Mouse (Mus musculus) midbrain, embryonic 10.5 days (tissue): ENCODE results near the gene Mc1r. TPM values are rescaled to one million over a fixed set of nuclear protein-coding genes. Genes with fewer than 3 reads are reported as not detected.
"Not testable (repeated sequence)": the region's sequence is repeated elsewhere in the genome, so short reads cannot be mapped to it uniquely, and the experiment has no call there.

Experiments
- DNase-seq: peaks from one replicate; pipeline ENCODE4 v3.0.0-alpha.2; 2017; ENCODE audit warnings: low spot score
- H3K27ac ChIP-seq: fragments of 300-500 bp; sonication (generic); replicated peaks from 2 replicates; pipeline ENCODE4 v1.5.1; 2016; ENCODE audit warnings: mild to moderate bottlenecking
- H3K27me3 ChIP-seq: fragments of 300-500 bp; sonication (generic); 2 replicates; pipeline ENCODE4 v1.6.1; 2016; ENCODE audit warnings: low read depth, mild to moderate bottlenecking; ENCODE audit not compliant: poor library complexity, severe bottlenecking
- H3K36me3 ChIP-seq: fragments of 300-500 bp; sonication (generic); 2 replicates; pipeline ENCODE4 v1.6.1; 2016; ENCODE audit warnings: mild to moderate bottlenecking, moderate library complexity
- H3K4me1 ChIP-seq: fragments of 300-500 bp; sonication (generic); 2 replicates; pipeline ENCODE4 v1.6.1; 2016
- H3K4me3 ChIP-seq: fragments of 300-500 bp; sonication (generic); 2 replicates; pipeline ENCODE4 v1.5.1; 2016; ENCODE audit warnings: mild to moderate bottlenecking, moderate library complexity
- H3K9me3 ChIP-seq: fragments of 300-500 bp; sonication (generic); replicated peaks from 2 replicates; pipeline ENCODE4 v1.6.1; 2016; ENCODE audit warnings: mild to moderate bottlenecking
- whole genome bisulfite sequencing: fragments of 180-500 bp; shearing (Covaris S2); methylation state at CpG from one replicate; pipeline ENCODE4 v1.1.7; 2016; 5-methylcytosine and 5-hydroxymethylcytosine counted together
- polyA plus RNA-seq: library from polyadenylated mRNA; unstranded; fragments of >200 nt; fragmentation: Nextera tagmentation; extraction: Ambion mirVana; gene quantifications from 2 replicates; pipeline ENCODE4 v1.2.1, GENCODE M21; 2016

The Mc1r gene
- polyA plus RNA-seq, 1 experiment from 2014 or later = 0.06 TPM

DNA sequence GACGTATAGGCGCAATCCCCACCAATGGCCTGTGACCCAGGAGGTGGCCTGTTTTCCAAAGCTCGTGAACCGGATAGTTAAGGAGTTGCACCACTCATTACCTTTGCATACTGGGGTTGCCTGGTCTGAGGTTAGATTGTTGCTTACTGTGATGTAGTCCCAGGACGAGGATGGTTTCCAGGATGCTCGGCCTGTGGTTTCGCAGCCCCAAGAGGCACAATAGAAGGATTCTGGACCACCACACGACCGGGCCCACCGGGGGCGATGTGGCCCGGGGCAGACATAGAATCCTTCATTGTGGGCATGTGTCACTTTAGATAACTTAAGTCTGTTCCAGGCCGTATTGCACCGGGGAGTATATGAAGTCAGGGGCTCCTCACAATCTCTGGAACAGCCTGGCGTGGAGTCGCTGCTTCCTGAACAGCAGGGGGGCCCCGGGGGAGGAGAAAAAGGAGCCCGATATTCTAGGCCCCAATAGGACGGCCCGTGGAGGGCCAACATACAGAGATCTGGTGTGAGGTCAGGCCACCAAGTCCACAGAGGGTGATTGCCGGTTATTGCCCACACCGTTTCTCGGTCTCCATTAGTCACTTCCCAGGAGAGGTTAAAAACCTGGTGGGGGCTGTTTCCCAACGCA lies 20.9 kb downstream of the Mc1r start:
- Histone ChIP-seq H3K27me3 (no peaks in the 10 kb centered on the region), H3K4me3 (no peak overlapping the region), H3K9me3 (peaks cover 64% of the 10 kb centered on the region), H3K27ac (no peak overlapping the region), H3K36me3 (no peaks in the 10 kb centered on the region), H3K4me1 (no peaks in the 10 kb centered on the region)
- 96% methylated on average over 24 of the region's 24 CpGs for WGBS
- DNase-seq = no peak

DNA sequence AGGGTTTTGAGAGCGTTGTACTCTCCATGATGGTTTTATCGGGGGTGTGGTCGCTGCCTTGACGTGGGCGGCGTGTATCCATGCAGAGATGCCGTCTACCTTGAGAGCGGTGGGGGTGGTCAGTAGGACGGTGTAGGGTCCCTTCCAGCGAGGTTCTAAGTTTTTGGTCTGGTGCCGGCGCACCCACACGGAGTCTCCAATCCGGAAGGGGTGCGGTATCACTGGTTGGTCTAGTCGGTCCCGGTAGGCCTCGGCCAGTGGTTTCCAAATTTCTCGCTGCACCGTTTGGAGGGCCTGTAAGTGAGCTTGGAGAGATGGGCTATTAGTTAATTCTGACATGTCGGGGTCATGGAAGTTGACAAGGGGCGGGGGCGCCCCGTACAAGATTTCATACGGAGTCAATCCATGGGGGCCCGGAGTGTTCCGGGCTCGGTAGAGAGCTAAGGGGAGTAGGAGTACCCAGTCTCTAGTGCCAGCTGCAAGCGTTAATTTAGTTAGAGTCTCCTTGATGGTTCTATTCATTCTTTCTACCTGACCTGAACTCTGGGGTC lies 21.5 kb downstream of the Mc1r start:
- WGBS = 96% methylated on average over 29 of the region's 29 CpGs
- no peaks in the 10 kb centered on the region for H3K36me3 ChIP-seq
- peaks cover 71% of the 10 kb centered on the region for H3K9me3 ChIP-seq

DNA sequence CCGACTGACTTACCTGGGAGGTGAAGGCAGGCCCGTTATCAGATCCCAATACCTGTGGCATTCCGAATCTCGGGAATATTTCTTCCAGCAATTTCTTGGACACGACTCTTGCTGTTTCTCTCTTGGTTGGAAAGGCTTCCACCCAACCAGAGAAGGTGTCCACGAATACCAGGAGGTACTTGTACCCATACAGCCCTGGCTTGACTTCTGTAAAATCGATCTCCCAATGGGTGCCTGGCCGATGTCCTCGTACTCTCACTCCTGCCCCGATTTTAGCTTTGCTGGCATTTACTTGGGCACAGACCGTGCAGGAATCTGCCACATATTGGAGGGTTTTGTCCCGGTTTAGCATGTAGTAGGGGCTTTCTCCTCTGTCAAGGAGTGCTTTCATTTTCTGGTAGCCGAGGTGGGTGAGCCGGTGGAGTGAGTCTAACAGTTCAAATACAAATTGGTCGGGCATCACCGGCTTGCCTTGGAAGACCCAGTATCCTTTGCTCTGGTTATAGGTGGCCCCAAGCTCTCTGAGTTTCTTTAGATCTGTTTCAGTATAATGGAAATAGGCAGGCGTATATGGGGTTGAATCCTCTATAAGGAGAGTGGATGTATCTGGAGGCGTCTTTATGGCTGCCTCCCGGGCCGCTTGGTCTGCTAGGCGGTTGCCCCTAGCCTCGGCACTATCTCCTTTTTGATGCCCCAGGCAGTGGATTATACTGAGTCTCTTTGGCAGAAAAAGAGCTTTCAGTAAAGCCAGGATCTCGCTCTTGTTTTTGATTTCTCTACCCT lies 22.2 kb downstream of the Mc1r start:
- Histone ChIP-seq H3K4me1 (no peaks in the 10 kb centered on the region), H3K9me3 (peaks cover 75% of the 10 kb centered on the region), H3K4me3 (no peak overlapping the region), H3K36me3 (no peaks in the 10 kb centered on the region), H3K27ac (no peak overlapping the region), H3K27me3 (no peaks in the 10 kb centered on the region)
- 94% methylated on average over 23 of the region's 23 CpGs for WGBS
- DNase-seq = no peak

More for the DNA sequence above, 21.5 kb downstream of the Mc1r start:
- Histone ChIP-seq H3K4me3 (no peak overlapping the region), H3K27me3 (no peaks in the 10 kb centered on the region), H3K4me1 (no peaks in the 10 kb centered on the region), H3K27ac (no peak overlapping the region)
- no peak for DNase-seq

DNA sequence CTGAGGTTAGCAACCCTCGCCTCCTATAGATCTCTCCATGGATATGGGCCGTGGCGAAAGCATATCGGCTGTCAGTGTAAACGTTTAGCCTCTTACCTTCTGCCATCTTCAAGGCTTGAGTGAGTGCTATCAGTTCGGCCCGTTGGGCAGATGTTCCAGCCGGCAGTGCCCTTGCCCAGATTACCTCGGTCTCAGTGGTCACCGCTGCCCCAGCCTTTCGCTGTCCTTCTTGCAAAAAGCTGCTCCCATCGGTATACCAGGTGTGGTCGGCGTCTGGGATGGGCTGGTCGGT lies 22.8 kb downstream of the Mc1r start:
- H3K9me3 ChIP-seq = peaks cover 79% of the 10 kb centered on the region
- not testable (repeated sequence) for H3K4me3 ChIP-seq, H3K36me3 ChIP-seq, H3K27me3 ChIP-seq, H3K4me1 ChIP-seq, DNase-seq, H3K27ac ChIP-seq
- 93% methylated on average over 15 of the region's 15 CpGs for WGBS

DNA sequence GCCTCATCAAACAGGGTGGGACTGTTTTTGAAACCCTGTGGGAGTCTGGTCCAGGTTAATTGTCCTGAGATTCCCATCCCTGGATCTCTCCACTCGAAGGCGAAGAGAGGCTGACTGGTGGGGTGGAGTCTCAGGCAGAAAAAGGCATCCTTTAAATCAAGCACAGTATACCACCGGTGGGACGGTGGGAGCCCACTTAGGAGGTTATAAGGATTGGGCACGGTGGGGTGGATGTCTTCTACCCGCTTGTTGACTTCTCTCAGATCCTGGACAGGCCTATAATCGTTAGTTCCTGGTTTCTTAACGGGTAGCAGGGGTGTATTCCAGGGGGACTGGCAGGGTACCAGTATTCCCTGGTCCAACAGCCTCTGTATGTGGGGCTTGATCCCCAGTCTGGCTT lies 24.0 kb downstream of the Mc1r start:
- H3K27ac ChIP-seq, H3K27me3 ChIP-seq, H3K4me3 ChIP-seq, H3K4me1 ChIP-seq, H3K36me3 ChIP-seq, DNase-seq: not testable (repeated sequence)
- WGBS = 91% methylated on average over 8 of the region's 8 CpGs
- peaks cover 85% of the 10 kb centered on the region for H3K9me3 ChIP-seq

DNA sequence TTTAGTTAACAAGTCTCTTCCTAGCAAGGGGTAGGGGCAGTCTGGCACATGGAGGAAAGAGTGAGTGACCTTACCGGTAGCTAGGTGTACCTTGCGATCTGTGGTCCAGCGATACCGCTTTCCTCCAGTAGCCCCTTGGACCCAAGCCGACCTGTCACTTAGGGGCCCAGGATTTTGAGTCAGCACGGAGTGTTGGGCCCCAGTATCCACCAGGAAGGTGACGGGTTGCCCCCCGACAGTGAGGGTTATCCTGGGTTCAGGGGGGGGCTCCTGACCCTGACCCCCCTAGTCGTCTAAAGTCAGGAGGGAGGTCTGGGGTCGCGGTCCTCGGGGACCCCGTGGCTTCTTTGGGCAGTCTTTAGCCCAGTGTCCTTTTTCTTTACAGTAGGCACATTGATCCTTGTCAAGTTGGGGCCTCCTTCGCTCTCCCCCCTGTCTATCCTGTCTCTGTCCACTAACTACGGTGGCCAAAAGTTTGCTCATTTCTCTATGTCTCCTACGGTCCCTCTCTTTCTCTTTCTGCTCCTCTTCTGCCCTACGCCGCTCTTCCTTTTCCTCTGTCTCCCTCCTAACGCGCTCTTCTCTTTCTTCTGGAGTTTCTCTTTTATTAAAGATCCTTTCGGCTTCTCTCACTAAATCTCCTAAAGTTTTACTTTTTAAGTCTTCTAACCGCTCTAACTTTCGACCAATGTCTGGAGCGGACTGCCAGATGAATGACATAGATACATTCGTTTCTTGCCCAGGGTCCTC lies 24.9 kb downstream of the Mc1r start:
- 97% methylated on average over 25 of the region's 25 CpGs for WGBS
- Histone ChIP-seq H3K27ac (no peak overlapping the region), H3K9me3 (peaks cover 79% of the 10 kb centered on the region)

DNA sequence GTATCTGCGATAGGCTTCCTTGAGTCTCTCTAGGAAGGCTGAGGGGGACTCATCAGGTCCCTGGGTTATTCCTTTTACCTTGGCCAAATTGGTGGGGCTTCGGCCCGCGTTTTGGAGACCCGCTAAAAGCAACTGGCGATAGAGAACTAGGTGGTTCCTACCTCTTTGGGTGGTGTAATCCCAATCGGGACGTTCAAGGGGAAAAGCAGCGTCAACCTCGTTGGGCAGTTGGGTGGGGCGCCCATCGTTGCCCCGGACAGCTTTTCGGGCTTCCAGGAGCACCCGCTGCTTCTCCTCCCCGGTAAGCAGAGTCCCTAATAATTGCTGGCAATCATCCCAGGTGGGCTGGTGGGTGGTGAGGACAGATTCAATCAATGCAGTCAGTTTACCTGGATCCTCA lies 25.5 kb downstream of the Mc1r start:
- Histone ChIP-seq H3K27ac (no peak overlapping the region), H3K36me3 (no peaks in the 10 kb centered on the region), H3K27me3 (no peaks in the 10 kb centered on the region), H3K4me1 (no peaks in the 10 kb centered on the region), H3K4me3 (no peak overlapping the region), H3K9me3 (peaks cover 74% of the 10 kb centered on the region)
- 93% methylated on average over 16 of the region's 16 CpGs for WGBS
- no peak for DNase-seq

More for the DNA sequence above, 24.9 kb downstream of the Mc1r start:
- DNase-seq = no peak
- no peaks in the 10 kb centered on the region for H3K27me3 ChIP-seq
- H3K4me3 ChIP-seq = no peak overlapping the region
- no peaks in the 10 kb centered on the region for H3K4me1 ChIP-seq
- H3K36me3 ChIP-seq = no peaks in the 10 kb centered on the region

DNA sequence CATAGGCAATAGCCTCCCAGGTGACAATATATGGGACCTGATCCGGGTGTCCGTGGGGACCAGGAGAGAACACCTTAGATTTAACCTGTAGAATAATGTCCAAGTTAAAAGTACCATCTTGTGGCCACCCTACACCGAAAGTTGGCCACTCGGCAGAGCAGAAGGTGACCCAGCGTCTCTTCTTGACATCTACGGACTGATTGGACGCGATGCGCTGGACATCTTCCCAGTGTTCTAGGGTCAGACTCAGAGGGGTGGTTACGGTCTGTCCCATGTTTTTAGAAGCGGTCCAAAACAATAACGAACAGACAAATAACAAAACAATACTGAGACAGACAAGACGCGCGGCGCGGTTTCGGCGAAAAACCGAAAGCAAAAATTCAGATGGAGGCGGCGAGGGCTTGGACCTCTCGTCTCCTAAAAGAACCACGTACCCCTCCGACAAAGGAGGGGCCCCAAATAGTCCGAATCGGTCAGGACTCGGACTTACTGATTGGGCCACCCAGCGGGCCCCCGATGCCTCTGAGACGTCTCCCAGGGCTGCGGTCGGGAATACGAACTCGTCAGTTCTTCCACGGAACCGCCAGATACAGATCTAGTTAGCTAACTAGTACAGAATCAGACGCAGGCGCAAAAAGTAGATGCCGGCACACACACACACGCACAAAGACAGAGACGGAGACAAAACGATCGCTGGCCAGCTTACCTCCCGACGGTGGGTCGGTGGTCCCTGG lies 26.5 kb downstream of the Mc1r start:
- peaks cover 68% of the 10 kb centered on the region for H3K9me3 ChIP-seq
- H3K27me3 ChIP-seq, H3K4me3 ChIP-seq, H3K27ac ChIP-seq, H3K36me3 ChIP-seq, DNase-seq, H3K4me1 ChIP-seq: not testable (repeated sequence)
- WGBS = 97% methylated on average over 47 of the region's 47 CpGs

DNA sequence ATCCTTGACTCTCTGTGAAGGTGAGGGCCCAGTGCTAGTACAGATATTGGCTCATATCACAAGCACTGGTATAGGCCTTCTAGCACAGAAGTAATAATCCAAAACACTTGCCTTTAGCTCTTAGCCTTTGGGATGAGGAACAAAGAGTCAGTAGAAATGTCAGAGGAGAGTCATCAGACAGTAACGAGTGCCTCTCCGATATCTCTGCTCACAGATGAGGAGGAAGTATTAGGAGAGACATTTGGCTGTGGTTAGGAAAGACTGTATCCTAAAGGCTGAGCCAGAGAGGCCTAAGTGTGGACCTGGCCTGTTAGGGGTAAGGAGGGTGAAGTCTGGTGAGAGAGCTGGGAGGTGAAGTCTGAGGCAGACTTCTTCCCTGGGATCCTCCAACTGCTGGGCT lies 34.9 kb downstream of the Mc1r start:
- Histone ChIP-seq H3K27me3 (no peaks in the 10 kb centered on the region), H3K4me1 (peaks cover 15% of the 10 kb centered on the region), H3K27ac (no peak overlapping the region), H3K36me3 (no peaks in the 10 kb centered on the region), H3K9me3 (0 out of 2 replicates have a peak, but pooled peaks cover 6% of the 10 kb centered on the region), H3K4me3 (no peak overlapping the region)
- DNase-seq = no peak
- whole genome bisulfite sequencing = 90% methylated on average over 2 of the region's 2 CpGs

DNA sequence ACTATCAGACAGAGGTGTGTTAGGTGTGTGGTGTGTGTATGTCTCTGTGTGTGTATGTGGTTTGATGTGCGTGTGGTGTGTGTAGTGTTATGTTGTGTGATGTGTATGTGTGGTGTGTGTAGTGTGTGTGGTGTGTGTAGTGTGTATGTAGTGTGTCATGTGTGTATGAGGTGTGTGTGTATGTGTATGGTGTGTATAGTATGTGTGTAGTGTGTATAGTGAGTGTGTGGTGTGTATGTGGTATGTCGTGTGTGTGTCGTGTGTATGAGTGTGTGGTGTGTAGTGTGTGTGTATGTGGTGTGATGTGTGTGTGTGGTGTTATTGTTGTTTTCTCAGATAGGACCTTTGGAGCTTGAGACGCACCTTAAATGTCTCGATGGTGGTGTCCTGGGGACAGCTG lies 35.4 kb downstream of the Mc1r start:
- Histone ChIP-seq H3K4me1 (peaks cover 15% of the 10 kb centered on the region), H3K4me3 (peak overlapping the region; percentile 66), H3K27me3 (no peaks in the 10 kb centered on the region), H3K27ac (peak overlapping the region; percentile 94; the same call in 1 of the 2 replicates), H3K9me3 (0 out of 2 replicates have a peak, but pooled peaks cover 4% of the 10 kb centered on the region), H3K36me3 (no peaks in the 10 kb centered on the region)
- 82% methylated on average over 5 of the region's 5 CpGs for WGBS
- no peak for DNase-seq

DNA sequence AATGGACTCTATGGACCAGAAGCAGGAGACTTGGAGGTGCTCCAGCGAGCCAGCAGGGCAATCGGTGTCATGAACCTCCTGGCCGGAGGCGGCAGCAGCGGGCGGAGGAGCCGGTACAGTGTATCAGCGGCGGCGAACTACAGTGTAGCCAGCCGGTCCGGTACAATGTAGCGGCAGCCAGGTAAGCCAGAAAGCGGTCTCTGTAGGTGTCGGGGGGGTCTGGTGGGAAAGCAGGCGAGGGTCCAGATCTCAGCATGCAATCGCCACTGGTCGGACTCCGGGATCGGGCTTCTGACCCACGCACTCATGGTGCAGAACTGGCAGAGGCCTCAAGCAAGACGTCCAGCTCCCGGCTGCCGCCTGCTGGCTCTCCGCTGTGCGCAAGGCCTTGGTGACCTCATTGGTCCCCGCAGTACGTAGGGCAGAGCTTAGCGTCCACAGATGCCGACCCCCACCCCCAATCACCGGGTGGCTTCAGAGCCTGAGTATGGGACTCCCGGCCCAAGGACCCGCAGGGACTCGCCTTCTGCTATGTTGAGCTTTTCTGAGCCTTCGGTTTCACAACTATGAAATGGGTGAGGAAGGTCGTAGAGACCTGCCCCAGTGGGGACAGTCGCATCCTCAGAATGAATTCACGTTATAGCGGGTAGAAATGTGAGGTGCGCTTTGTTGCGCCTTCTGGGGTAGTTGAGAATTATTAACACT lies 36.1 kb downstream of the Mc1r start:
- H3K9me3 ChIP-seq = no peaks in the 10 kb centered on the region
- WGBS = 1% methylated on average over 41 of the region's 41 CpGs
- H3K4me3 ChIP-seq = peak overlapping the region; percentile 66
- peaks cover 15% of the 10 kb centered on the region for H3K4me1 ChIP-seq
- peak; percentile 93 for DNase-seq
- no peaks in the 10 kb centered on the region for H3K27me3 ChIP-seq
- H3K36me3 ChIP-seq = no peaks in the 10 kb centered on the region
- peak overlapping the region; percentile 94 for H3K27ac ChIP-seq

DNA sequence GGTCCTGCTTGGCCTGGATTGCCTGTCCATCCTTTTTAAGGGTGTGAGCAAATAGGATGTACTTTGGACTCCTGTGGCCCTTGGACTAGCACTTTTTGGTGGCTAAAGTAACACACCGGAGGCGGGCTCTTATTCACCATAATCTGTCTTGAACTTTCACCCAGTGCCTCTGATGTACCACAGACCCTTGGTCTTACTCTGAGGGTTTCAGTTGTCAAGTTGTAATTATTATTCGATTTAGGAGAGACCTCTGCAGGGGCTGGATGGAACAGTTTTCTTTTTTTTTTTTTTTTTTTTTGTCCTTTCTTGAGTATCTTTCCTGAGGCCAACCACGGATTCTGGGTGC lies 36.6 kb downstream of the Mc1r start:
- no peaks in the 10 kb centered on the region for H3K27me3 ChIP-seq
- no peak for DNase-seq
- no peaks in the 10 kb centered on the region for H3K9me3 ChIP-seq
- 33% methylated on average over 4 of the region's 4 CpGs for WGBS
- H3K4me3 ChIP-seq = peak overlapping the region; percentile 66
- peak overlapping the region; percentile 94 for H3K27ac ChIP-seq
- peaks cover 15% of the 10 kb centered on the region for H3K4me1 ChIP-seq
- no peaks in the 10 kb centered on the region for H3K36me3 ChIP-seq
